Mouse (Mus musculus) ovary, postnatal 36 days (tissue): ENCODE measurements at regions not wholly inside any gene's neighbourhood (a gene's known extent, or its start where the extent isn't known, plus 50 kb on each side); places are given as distances from the start of the nearest gene placed in this dataset.

ENCODE experiments used
- DNase-seq: peaks from one replicate; pipeline ENCODE4 v3.0.0; 2022; ENCODE audit warnings: low spot score, mixed read lengths

DNA sequence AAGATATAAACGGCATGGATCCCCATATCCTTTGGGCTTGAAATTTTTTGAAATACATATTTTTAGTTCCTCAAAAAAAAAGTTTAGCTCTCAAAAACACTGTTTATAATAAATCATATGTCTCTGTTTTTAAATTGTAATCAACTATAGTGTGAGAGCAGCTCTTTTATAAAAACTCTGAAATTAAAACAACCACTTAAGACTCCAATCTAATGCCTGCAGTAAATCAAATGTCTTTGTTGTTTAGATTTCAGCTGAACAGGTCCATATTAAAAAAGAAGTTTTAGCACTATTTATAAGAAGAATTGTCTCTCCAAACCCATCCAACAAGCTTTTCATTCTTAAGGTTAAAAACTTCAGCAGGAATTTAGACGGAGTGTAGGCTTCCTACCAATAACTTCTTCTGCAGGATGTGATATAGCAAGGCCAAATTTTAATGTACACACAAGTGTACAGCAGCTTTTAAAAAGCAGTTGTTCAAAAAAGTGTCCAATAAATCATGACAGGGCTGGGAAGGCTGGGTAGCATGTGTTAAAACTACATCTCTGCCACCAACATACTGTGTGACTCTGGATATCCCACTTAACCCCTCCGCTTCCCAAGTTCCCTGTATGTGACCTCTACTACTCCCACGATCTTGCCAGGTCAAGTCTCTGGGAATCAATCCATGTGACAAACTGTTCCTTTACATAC is 160.6 kb upstream of the Paip1 start:
- no peak for DNase-seq

DNA sequence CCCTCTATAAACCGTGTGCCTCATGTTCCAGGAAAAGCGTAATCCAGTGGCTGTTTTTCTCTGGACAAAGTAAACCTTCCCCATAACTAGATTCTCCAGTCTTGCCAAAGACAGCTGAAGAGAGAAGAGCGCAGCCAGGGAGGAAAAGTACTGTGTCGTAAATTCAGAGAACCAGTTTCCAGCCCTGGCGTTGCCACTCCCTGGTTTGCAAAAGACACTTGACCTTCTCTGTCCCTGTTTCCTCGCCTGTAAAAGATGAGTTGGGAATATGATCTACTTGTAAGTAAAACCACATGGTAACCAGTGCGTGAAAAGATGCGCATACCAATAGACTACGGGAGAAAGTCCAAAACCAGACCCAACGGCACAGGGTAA is 160.1 kb upstream of the Paip1 start:
- DNase-seq, result no peak

DNA sequence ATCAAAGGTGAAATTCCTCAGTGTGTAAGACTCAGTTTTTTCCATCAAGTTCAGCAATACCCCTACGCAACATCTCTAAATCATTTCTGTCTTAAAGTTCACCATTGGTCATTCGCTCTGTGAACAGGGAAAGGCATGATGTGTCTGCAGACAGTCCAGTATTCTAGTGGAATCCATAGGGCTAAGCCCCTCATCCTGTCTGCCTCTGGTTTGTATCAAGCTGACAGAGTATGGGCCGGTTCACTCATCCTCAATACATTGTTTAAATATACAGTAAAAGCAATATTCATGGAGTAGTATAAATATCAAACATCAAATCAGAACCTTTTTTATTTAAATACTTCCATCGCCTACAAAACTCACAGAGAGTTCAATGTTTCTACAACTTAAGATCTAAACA is 152.9 kb upstream of the Paip1 start:
- no peak for DNase-seq

DNA sequence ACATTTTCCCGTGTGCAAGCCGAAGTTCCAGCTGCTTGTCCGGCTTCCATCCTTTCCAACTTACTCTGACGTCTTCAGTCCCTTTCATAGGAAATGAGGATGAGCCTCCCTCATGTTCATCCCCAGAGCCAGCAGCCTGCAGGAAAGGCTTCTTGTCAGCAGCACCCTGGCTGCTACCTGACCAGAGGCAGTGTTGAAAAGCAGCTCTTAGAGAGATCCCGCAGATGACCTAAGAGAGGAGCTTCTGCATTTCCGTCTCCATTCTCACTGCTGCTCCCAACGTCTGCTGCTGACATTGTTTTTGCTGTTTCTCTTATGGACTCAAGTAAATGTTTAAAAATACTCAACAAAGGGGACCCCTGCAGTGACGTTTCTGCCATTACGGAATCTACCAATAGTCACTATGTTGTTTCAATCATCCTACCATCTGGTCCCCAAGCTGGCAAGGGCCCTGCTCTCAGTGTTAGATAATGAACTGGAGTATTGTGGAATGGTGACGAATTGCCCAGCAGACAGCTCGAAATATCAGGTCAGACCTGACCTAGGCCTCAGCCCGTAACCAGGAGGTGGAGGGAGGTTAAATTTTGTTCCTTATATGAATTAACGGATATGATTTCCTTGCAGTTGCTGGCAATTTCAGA is 151.0 kb upstream of the Paip1 start:
- DNase-seq, result no peak

DNA sequence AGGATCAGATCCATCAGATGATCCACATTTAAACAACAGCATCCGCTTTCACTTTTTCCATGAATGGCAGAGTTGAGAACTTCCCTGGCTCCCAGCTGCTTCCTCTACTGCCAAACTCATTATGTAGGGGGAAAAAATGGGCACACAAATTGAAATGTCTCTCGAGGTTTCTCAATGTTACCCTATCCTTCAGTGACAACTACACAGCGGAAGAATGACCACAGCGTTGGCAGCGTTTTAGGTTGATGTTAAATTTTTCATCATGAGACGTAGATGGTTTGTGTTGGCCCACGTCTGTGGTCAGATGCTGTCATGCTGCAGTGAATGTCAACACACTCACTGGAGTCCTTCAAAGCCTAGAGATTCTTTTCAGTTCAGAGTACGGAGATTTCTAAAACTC is 149.0 kb upstream of the Paip1 start:
- no peak for DNase-seq

DNA sequence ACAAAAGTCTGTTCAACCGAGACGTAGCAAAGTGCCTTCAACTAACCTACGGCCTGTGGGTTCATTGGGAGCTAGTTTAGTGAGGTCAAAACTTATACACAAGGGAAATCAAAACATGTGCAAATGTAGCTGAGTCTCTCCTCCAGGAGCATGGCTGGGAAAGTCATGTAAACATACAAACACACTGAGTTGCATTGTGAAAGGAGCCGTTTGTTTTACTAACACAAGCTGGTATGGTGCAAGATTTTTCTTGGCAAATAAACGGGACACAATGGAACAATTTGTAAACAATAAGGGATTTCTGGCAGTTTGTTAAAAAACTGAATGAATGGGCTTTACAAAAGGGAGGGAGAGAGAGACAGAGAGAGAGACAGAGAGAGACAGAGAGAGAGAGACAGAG is 147.8 kb upstream of the Paip1 start:
- no peak for DNase-seq

DNA sequence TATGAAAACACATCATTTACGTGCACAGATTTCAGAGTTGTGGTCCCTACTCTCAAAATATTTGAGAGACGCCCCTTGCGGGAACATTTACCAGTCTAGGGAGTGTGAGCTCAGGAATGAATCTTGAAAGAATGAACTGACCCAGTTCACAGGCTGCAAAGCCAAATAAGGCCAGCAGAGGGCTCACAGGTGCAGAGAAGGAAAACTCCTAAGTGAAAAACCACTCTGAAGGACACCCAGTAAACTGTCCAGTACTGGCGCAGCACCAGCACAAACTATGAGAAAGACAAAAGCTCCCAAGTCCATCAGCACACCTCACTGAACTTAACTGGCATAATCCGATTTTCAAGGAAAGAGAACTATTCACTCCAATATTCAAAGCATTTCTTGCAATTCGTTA is 145.0 kb upstream of the Paip1 start:
- peak; percentile 66 for DNase-seq

DNA sequence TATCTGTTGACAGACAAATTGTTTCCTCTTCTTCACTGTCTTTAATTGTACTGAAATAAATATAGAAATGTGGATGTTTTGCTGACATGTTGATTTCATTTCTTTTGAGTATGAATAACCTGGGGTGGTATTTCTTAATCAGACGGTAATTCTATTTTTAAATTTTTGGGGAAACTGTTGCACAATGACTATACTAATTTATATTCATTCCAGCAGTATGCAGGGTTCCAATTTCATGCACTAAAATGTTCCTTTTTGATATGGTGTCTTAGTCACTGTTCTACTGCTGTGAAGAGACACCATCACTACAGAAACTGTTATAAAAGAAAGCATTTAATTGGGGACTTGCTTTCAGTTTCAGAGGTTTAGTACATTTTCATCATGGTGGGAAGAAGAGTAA is 119.2 kb upstream of the Paip1 start:
- no peak for DNase-seq

DNA sequence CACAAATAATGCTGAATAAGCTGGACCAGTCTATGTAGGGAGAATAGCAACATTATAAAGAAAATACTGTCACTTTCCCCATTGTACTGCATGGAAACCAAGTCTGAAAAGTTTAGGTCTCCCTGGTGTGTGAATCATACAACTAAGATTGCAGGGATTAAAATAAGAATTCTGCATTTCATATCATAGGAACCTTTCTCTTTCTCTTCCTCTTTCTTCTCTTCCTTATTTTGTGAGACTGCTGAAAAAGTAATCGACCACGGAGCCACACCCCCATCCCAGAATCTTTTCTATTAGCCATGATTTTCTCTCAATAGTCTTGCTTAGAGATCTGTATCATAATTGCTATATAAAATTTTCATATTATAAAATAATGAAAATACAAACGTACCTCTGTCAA is 118.4 kb upstream of the Paip1 start:
- no peak for DNase-seq

DNA sequence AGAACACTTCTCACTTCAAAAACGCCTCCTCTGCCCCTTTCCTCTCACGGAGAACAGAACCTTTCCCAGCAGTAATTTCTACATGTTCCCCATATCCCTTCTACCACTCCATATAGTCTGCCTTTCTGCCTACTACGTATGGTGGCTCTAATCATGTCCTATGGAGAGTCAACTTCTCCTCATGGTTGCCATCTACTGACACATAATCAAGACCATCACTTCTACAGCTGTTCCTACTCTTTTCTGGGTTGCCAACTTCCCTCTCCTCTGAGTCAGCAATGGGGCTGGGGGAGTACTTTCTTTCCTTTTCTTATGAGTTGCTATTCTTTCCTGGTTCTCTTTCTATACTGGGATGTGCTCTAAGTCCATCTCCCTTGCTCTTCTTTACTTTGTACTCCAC is 114.0 kb upstream of the Paip1 start:
- DNase-seq, result no peak

DNA sequence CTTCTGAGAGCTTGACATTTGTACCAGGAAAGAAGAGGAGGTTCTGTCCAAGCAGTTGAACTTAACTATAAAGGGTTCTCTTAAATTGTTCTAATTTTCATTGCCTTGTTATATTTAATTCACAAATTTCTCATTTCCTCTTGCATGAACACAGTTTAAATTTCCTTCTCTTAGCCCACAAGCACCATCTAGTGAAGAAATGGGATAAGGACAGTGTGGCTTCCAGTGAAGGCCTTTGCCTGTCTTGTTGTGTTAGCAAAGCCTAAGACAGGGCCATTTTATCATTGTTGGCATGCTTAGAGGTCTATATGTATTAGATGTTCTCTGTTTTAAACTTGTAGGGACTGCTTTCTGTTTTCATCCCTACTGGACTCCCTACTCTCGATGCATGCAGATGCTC is 110.0 kb upstream of the Paip1 start:
- no peak for DNase-seq

DNA sequence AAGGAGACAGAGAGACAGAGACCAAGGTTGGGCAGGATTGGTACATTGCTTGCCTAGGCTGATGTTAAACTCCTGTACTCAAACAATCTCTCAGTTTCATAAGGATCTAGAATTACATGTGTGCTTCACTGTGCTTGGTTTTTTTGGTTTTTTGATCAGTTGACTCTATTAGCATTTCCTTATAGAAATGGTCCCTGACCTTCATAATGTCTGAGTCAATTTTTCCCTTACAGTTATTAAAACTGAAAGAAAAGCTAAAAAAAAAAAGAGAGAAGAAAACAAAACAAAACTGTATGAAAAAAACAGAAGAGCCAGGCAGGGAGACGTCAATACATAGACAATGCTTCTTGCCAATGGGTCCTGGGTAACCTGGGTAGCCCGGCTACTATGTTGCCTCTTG is 102.9 kb upstream of the Paip1 start:
- no peak for DNase-seq

DNA sequence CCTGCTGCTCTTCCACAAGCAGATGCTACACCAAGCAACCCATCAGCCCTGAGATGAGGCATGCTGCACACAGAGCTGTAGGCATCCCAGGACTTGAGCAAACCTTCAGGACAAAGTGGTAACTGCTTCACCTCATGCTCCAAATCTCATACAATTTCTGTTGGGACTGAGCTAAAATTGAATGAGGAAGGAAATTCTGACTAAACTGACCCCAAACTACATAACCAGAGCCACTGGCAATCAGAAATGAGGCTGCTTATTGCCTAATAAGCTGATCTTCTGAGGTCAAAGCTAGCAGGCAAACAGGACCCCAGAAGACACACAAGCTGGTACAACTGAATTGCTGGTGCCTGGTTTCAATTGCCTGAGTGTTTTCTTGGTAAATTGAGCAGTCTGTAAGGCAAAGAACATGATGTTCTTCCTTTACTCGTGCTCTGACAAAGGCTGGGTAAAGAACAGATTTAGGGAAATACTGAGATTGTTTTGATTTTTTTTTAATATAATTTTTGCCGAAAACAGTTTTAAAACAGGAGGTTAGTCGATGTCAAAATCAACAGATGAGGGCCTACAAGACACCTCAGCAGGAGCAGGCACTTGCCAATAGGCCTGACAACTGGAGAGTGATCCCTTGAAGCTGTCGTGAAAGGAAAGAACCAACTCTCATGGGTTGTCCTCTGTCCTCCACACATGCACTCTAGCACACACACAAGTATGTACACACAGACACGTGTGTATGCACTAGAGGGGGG is 101.3 kb upstream of the Paip1 start:
- DNase-seq, result no peak

DNA sequence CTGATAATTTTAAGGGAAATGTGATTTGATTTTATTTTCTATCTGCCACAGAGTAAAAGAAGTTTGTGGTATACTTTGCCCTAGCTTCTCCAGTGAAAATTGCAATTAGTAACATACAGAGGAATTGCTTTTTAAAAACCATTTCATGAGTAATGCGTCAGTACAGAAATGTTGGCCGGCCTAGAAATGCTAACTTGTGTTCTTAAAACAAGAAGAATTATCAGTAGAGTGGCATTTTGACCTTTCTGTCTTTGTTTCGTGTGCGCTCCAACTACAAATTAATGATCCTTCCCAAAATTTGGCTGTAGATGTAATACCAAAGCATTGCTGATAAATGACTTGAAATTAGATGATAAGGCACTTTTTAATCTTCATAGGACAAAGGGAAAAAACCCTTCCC is 99.7 kb upstream of the Paip1 start:
- no peak for DNase-seq

DNA sequence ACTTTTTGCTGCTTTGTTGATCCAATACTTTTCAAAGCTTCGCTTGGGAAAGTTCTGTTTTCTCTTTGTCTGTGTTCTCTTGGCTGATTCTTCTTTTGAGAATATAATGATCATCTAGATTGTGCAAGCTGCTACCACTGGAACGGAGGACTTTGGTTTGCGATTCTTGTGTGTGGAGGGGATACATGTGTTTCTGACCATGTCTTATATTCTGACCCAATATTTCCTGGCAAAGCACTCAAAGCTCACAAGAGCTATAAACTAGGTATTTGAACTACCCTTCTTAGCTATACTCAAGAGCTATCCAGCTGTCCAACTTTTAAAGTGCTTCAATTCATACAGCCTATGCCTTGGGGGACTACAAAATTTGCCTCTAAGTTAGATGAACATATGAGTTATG is 96.6 kb upstream of the Paip1 start:
- no peak for DNase-seq

DNA sequence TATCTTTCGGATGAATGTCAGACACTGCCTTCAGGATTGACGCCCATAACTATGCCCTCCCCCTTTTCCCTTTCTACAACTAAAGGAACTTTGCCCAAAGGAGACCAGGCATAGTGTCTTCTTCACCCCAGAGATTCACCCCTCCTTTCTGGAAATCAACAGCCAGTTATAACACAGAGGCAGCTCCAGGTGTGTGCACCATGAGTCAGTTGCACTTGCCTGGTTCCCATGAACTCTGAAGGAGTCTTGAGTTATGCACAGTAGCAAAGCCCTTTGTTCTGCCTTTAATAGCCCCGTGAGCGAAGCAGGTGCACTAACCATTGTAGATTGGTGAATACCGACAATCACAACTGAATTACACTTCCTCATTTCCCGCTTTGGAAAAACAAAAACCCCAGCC is 94.5 kb upstream of the Paip1 start:
- no peak for DNase-seq

DNA sequence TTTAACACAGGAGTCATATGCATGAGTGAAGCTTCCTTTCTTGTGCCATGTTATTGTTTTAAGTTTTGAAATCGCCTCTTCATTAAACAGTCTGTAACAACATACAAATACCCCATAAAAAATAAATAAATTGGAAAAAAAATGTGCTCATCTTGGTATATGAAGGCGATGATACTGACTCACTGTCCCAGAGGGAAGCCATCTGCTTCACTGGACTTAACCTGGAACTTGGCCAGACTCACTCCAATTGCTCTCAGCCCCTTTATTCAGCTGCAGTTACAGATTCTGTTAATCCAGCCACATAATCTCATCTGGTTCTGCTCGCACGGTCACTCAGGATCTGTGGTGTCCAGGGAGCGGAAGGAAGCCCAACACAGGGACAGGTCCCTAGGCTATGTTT is 90.5 kb upstream of the Paip1 start:
- DNase-seq, result no peak

DNA sequence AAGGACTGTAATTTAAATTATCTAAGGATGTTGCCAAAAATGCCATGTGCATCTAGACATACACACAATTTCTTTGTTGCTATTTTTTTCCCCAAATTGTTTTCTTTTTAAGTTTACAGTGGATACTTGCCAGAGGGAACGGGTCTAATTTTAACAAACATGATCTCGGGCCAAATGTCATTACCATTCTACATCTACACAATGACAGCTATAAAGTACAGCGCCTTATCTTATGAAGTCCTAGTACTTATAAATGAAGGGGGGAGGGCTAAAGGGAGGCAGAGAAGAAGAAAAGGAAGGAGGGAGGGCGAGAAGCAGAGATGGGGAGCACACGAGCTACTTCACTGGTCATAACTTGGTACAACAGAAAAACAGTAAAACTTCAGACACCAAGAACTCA is 89.4 kb upstream of the Paip1 start:
- DNase-seq, result no peak

DNA sequence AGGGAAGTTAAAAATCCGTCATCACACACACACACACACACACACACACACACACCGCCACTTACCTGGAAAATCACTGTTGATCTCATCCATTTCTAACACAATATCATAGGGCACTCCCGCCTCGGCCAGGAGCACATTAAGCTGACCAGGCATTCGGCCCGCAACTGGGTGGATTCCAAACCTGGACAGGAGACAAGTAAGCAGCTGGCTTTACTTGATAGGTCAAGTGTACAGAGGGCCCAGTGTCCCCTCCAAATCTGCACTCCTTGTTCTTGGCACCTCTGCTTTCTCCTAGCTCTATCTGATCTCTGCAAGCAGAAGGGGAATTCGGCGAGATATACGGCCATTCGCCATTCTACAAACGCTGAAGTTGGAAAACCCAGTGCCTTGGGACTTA is 88.6 kb upstream of the Paip1 start:
- DNase-seq, result peak; percentile 23

DNA sequence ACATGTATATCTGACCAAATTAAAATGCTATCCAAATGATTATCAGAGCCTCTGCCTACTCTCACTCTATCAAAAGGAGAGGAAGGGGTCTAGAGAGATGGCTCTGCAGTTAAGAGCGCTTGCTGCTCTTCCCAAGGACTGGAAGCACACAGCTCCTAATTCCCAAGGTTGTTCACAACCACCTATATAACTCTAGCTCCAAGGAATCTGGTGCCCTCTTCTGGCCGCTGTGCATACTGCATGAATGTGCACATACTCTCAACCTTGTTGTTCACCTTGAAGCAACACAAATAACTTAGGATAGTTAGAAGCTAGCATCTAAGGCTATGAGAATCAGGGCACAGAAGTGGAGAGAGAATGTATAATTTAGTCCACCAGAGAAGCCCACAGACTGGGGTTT is 86.6 kb upstream of the Paip1 start:
- peak; percentile 21 for DNase-seq

DNA sequence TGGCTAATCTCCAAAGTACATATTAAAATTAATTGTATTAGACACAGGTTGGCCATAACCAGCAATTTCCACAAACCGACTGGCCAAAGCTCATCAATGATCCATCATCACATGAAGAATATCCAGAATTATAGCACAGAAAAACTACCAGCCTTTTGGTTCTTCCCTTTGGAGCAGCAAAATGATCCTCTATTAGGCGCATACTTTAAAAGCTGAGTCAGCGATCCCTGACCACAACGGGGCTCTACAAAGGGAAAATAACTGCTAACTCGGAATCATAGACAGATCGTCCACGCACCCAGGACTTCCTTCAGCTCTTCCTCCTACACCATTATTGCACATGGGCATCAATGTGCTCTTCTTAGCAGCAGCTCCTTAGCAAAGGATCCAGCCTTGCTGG is 85.6 kb upstream of the Paip1 start:
- no peak for DNase-seq

DNA sequence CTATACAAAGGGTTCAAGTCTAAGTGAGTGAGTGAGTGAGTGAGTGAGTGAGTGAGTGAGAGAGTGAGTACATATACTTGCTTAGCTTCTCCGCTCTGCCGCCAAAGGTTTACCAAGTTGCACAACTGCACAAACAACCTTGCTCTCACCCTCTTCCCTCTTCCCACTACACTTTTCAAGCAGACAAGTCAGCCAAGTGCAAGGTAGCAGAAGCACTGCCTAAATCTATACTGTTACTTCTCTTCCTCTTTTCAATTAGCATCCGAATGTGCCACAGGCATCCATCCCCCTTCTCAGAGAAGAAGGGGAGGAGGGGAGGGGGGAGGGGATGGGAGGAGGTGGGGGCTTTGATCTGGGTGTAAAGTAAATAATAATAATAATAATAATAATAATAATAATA is 80.4 kb upstream of the Paip1 start:
- no peak for DNase-seq

DNA sequence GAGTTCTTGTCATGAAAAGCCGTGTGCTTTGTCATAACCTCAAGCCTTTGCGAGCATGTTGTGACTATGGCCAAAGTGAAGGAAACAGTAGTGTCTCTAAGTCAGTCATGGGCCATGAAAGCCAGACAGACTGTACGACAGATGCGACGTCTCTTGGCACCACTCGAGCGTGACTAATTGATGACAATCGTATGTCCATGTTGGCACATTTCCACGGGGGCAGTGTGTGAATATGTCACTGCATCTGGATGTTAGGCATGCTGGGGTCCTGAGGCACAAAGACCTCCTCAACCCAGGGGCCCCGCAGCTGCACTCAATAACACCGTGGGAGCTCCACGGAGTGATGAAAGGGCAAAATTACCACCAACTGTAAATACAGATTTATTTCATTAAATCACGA is 77.1 kb upstream of the Paip1 start:
- no peak for DNase-seq

DNA sequence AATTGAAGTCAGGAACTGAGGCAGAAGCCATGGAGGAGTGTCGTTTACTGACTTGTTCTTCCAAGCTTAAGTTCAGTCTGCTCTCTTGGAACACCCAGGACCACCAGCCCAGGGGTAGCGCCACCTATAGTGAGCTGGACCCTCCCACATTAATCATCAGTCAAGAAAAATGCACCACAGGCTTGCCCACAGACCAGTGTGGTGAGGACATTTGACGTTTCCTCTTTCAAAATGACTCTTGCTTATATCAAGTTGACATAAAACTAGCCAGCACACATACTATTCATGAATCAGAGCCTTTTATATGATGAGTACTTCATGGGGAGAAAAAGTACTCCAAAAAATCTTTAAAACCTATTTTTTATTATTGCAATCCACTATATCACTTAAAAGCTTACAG is 69.7 kb upstream of the Paip1 start:
- DNase-seq, result no peak
